Mouse (Mus musculus) kidney, adult 2 months (tissue): ENCODE measurements around the gene Ccdc172. TPM values are rescaled to one million over a fixed set of nuclear protein-coding genes. Genes with fewer than 3 reads are reported as not detected.
A peak's percentile ranks its signal among the peaks of the same experiment; 100 is the strongest.

Experiments
- DNase-seq: peaks from one replicate; pipeline ENCODE4 v3.0.0; 2021
- H3K27ac ChIP-seq: fragments of 200-500 bp; 2 replicates; pipeline ENCODE4 v1.5.1; 2012; ENCODE audit warnings: low read depth, low read length, control low read depth, inconsistent platforms; ENCODE audit not compliant: insufficient read depth
- H3K27me3 ChIP-seq: fragments of 200-500 bp; replicated peaks from 2 replicates; pipeline ENCODE4 v1.6.1; 2012; ENCODE audit warnings: mild to moderate bottlenecking, moderate library complexity, low read length, inconsistent platforms; ENCODE audit not compliant: control insufficient read depth, insufficient read depth
- H3K36me3 ChIP-seq: fragments of 200-500 bp; 2 replicates; pipeline ENCODE4 v1.6.1; 2012; ENCODE audit warnings: mild to moderate bottlenecking, moderate library complexity, low read length, inconsistent platforms; ENCODE audit not compliant: control insufficient read depth, insufficient read depth
- H3K4me1 ChIP-seq: fragments of 200-500 bp; 2 replicates; pipeline ENCODE4 v1.6.1; 2011; ENCODE audit warnings: low read length; ENCODE audit not compliant: control insufficient read depth, insufficient read depth
- H3K4me3 ChIP-seq: fragments of 200-500 bp; 2 replicates; pipeline ENCODE4 v1.5.1; 2011; ENCODE audit warnings: mild to moderate bottlenecking, low read depth, low read length, control low read depth; ENCODE audit not compliant: insufficient read depth
- CTCF ChIP-seq: fragments of 200-500 bp; conservative IDR thresholded peaks from 2 replicates; pipeline ENCODE4 v1.5.1; 2011; ENCODE audit warnings: low read depth, mild to moderate bottlenecking, control low read depth, low read length, moderate library complexity, mixed read lengths; ENCODE audit not compliant: insufficient read depth, insufficient read length
- POLR2A ChIP-seq: fragments of 200-500 bp; IDR thresholded peaks from one replicate; pipeline ENCODE4 v1.6.1; 2011; ENCODE audit warnings: low read depth, low read length, control low read depth
- WGBS: fragments of 180-500 bp; shearing (Covaris S2); methylation state at CpG from one replicate; pipeline ENCODE4 v1.1.7; 2018; 5-methylcytosine and 5-hydroxymethylcytosine counted together
- polyA plus RNA-seq: library from polyadenylated mRNA; depleted of rRNA; stranded (reverse); fragments of >200 nt; gene quantifications from 2 replicates; pipeline ENCODE4 v1.2.3, GENCODE M21; 2012

The Ccdc172 gene
- polyA plus RNA-seq, 1 experiment: not detected

DNA sequence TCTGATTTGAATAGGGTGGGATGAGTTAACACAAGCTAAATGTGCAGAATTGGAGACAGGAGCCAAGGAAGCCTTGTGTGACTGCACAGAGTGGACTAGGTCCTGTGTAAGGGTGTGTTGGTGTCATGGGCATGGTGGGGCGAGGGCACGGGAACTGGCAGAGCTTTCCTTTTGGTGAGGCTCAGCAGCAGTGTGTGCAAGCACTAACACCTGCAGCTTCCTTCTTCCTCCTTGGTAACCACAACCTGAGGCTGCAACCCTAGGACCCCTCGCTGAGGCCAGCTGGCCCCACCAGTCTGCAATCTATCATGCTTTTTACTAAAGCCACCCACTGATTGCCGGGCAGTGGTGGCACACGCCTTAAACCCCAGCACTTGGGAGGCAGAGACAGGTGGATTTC lies 28.6 kb downstream of the Ccdc172 start:
- no peaks in the 10 kb centered on the region for H3K27me3 ChIP-seq
- H3K27ac ChIP-seq: no peak overlapping the region
- H3K4me3 ChIP-seq: no peak overlapping the region
- no peaks in the 10 kb centered on the region for H3K36me3 ChIP-seq
- H3K4me1 ChIP-seq: no peaks in the 10 kb centered on the region
- TF ChIP-seq CTCF: no peak
- no peak for TF ChIP-seq POLR2A
- DNase-seq: no peak
- WGBS: 90% methylated on average over 5 of the region's 5 CpGs

- Histone ChIP-seq H3K4me1 (no peaks in the 10 kb centered on the region), H3K27ac (no peak overlapping the region), H3K27me3 (no peaks in the 10 kb centered on the region), H3K36me3 (no peaks in the 10 kb centered on the region), H3K4me3 (no peak overlapping the region)
- TF ChIP-seq POLR2A (no peak), CTCF (no peak)
- DNase-seq: no peak
- WGBS: 61% methylated on average over 4 of the region's 4 CpGs
These were observed 36.6 kb downstream of the Ccdc172 start for GRCm38 (mm10) chr19:58548367-58548766.

DNA sequence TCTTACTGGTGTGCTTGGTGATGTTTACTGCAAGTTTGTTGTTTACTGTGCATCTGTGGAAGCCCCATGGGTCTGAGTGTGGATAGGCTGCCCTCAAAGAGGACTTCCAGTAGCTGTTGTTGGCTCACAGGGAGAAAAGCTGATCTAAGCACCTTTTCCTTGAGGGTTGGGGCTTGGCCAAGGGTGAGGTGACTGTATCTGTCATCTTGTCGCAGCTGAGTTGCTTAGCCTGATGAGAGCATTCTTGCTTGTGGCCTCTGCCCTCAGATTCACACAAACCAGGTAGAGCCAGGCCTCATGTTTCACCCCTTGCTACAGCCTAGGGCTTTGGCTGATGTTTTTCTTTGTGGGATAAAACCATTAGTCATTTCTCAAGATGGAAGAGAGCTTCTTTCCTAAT lies 38.7 kb downstream of the Ccdc172 start:
- WGBS: 19% methylated on average over 1 of the region's 1 CpGs
- no peaks in the 10 kb centered on the region for H3K27me3 ChIP-seq
- no peaks in the 10 kb centered on the region for H3K4me1 ChIP-seq

DNA sequence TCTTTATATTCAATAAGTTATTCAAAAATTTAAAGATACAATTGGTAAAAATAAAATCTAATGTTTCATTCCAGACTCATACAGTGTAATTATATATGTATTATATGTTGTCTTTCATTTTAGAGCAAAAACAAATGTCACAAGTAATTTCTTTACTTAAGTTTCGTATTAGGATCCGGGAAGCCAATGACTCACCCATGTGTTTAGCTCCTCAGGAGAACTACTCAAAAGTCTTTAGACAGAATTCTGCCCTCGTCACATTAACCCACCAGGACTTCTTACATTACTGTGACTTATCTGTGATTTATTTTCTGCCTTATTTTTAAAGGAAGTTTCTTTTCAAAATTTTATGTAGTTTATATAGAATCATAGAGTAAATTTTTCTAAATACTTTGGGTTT lies 39.1 kb downstream of the Ccdc172 start:
- no peaks in the 10 kb centered on the region for H3K4me1 ChIP-seq
- TF ChIP-seq CTCF (no peak), POLR2A (no peak)
- H3K36me3 ChIP-seq: no peaks in the 10 kb centered on the region
- no peaks in the 10 kb centered on the region for H3K27me3 ChIP-seq
- no peak overlapping the region for H3K4me3 ChIP-seq
- WGBS: 81% methylated on average over 3 of the region's 3 CpGs
- no peak for DNase-seq
- H3K27ac ChIP-seq: no peak overlapping the region

More for the DNA sequence above, 38.7 kb downstream of the Ccdc172 start:
- H3K36me3 ChIP-seq: no peaks in the 10 kb centered on the region
- no peak overlapping the region for H3K4me3 ChIP-seq
- no peak for DNase-seq
- H3K27ac ChIP-seq: no peak overlapping the region
- TF ChIP-seq CTCF (no peak), POLR2A (no peak)

GRCm38 (mm10) chr19:58554974-58555373 lies 43.2 kb downstream of the Ccdc172 start:
- DNase-seq: no peak
- WGBS: 64% methylated on average over 2 of the region's 2 CpGs
- Histone ChIP-seq H3K27me3 (no peaks in the 10 kb centered on the region), H3K4me1 (no peaks in the 10 kb centered on the region), H3K4me3 (no peak overlapping the region), H3K27ac (no peak overlapping the region), H3K36me3 (no peaks in the 10 kb centered on the region)
- TF ChIP-seq CTCF (no peak), POLR2A (no peak)

GRCm38 (mm10) chr19:58558352-58558751 lies 46.6 kb downstream of the Ccdc172 start:
- WGBS: 49% methylated on average over 5 of the region's 5 CpGs
- H3K27me3 ChIP-seq: no peaks in the 10 kb centered on the region
- TF ChIP-seq CTCF: 0 out of 2 replicates have a peak, but pooled peaks have one; percentile 22
- TF ChIP-seq POLR2A: no peak
- H3K4me3 ChIP-seq: no peak overlapping the region
- DNase-seq: peak; percentile 42
- no peaks in the 10 kb centered on the region for H3K36me3 ChIP-seq
- H3K27ac ChIP-seq: no peak overlapping the region
- H3K4me1 ChIP-seq: no peaks in the 10 kb centered on the region

- 95% methylated on average over 7 of the region's 7 CpGs for WGBS
- H3K4me1 ChIP-seq: no peaks in the 10 kb centered on the region
- no peak overlapping the region for H3K4me3 ChIP-seq
- TF ChIP-seq CTCF (no peak), POLR2A (no peak)
- no peak for DNase-seq
- no peaks in the 10 kb centered on the region for H3K27me3 ChIP-seq
- H3K27ac ChIP-seq: no peak overlapping the region
- H3K36me3 ChIP-seq: no peaks in the 10 kb centered on the region
These were observed 50.6 kb downstream of the Ccdc172 start for GRCm38 (mm10) chr19:58562301-58562815.

DNA sequence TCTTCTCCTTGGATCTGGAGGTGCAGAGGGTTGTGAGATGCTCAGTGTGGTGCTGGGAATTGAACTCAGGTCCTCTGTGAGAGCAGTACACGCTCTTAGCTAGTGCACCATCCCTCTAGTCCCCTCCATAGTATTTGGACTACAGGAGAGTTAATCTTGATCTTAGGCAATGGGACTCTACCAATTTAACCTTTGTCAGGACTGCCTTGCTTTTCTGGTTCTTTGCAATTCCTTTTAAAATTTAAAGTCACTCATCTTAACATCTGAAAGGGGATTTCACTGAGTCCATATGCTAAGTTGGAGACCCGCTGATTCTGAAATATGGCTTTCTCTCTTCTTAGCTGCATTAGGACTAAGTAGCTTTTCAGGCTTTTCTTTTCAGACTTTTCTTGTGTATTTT lies 59.8 kb downstream of the Ccdc172 start:
- Histone ChIP-seq H3K4me3 (no peak overlapping the region), H3K27me3 (no peaks in the 10 kb centered on the region), H3K27ac (no peak overlapping the region), H3K36me3 (no peaks in the 10 kb centered on the region), H3K4me1 (no peaks in the 10 kb centered on the region)
- no peak for DNase-seq
- TF ChIP-seq CTCF (no peak), POLR2A (no peak)
- WGBS: 93% methylated on average over 2 of the region's 2 CpGs
